Mouse (Mus musculus) forebrain, embryonic 16.5 days (tissue): ENCODE measurements around the gene 2210017I01Rik. TPM values are rescaled to one million over a fixed set of nuclear protein-coding genes. Genes with fewer than 3 reads are reported as not detected.

Experiments
- ATAC-seq: fragments of 200-750 bp; cut with Nextera tagmentation; 2 replicates; pipeline ENCODE4 v1.8.0; 2017; ENCODE audit warnings: mild to moderate bottlenecking, moderate library complexity
- H3K27ac ChIP-seq: fragments of 300-500 bp; sonication (generic); 2 replicates; pipeline ENCODE4 v1.5.1; 2014; ENCODE audit warnings: low read length, control low read depth
- H3K27me3 ChIP-seq: fragments of 300-500 bp; sonication (generic); replicated peaks from 2 replicates; pipeline ENCODE4 v1.6.1; 2014; ENCODE audit warnings: low read length; ENCODE audit not compliant: control insufficient read depth, insufficient read depth
- H3K36me3 ChIP-seq: fragments of 300-500 bp; sonication (generic); 2 replicates; pipeline ENCODE4 v1.6.1; 2014; ENCODE audit not compliant: control insufficient read depth, insufficient read depth
- H3K4me1 ChIP-seq: fragments of 300-500 bp; sonication (generic); replicated peaks from 2 replicates; pipeline ENCODE4 v1.6.1; 2014; ENCODE audit warnings: low read length; ENCODE audit not compliant: control insufficient read depth, insufficient read depth
- H3K4me2 ChIP-seq: fragments of 300-500 bp; sonication (generic); 2 replicates; pipeline ENCODE4 v1.6.1; 2014; ENCODE audit warnings: mild to moderate bottlenecking, low read length, control low read depth
- H3K4me3 ChIP-seq: fragments of 300-500 bp; sonication (generic); replicated peaks from 2 replicates; pipeline ENCODE4 v1.5.1; 2014; ENCODE audit warnings: mild to moderate bottlenecking, low read length, control low read depth
- H3K9ac ChIP-seq: fragments of 300-500 bp; sonication (generic); replicated peaks from 2 replicates; pipeline ENCODE4 v1.6.1; 2014; ENCODE audit warnings: low read depth, low read length, control low read depth
- H3K9me3 ChIP-seq: fragments of 300-500 bp; sonication (generic); 2 replicates; pipeline ENCODE4 v1.6.1; 2016; ENCODE audit warnings: low read length; ENCODE audit not compliant: control insufficient read depth
- WGBS: fragments of 180-500 bp; shearing (Covaris S2); extraction: QIAGEN DNeasy Blood & Tissue Kit; methylation state at CpG from one replicate; pipeline ENCODE4 v1.1.7; 2014; 5-methylcytosine and 5-hydroxymethylcytosine counted together
- polyA plus RNA-seq: library from polyadenylated mRNA; unstranded; fragments of >200 nt; fragmentation: Nextera tagmentation; extraction: Ambion mirVana; gene quantifications from 2 replicates; pipeline ENCODE4 v1.2.1, GENCODE M21; 2015

Gene 2210017I01Rik
- polyA plus RNA-seq, 1 experiment from 2014 or later: not detected

GRCm38 (mm10) chr3:92600456-92600855 lies 6.8 kb downstream of the 2210017I01Rik start:
- H3K27ac ChIP-seq: no peak overlapping the region
- H3K36me3 ChIP-seq: no peaks in the 10 kb centered on the region
- ATAC-seq: no peak
- H3K27me3 ChIP-seq: no peaks in the 10 kb centered on the region
- WGBS: 54% methylated on average over 1 of the region's 1 CpGs
- no peaks in the 10 kb centered on the region; the same call in 1 of the 2 replicates for H3K9me3 ChIP-seq
- no peak overlapping the region for H3K4me2 ChIP-seq
- no peaks in the 10 kb centered on the region for H3K4me1 ChIP-seq
- no peak overlapping the region for H3K9ac ChIP-seq
- H3K4me3 ChIP-seq: no peak overlapping the region

DNA sequence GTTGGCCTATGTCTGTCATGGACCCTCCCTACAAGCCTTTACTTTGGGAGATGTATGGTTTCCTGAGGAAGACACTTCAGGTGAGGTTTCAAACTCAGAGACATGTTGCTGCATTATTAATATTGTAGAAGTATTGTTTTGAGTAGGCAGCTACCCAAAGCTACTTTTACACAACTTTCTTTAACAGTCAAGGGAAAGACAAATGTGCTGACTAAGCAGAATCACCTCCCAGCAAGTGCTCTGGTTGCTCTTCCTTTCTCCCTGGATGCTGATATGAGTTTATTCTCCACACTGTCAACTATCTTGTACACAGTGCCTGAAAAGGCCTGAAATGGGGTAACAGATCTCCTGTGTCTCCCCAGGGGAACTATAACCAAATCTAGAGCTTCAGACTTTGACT lies 7.3 kb downstream of the 2210017I01Rik start:
- H3K9ac ChIP-seq: no peak overlapping the region
- H3K4me1 ChIP-seq: no peaks in the 10 kb centered on the region
- no peak overlapping the region for H3K4me3 ChIP-seq
- H3K36me3 ChIP-seq: no peaks in the 10 kb centered on the region
- no peaks in the 10 kb centered on the region; the same call in 1 of the 2 replicates for H3K9me3 ChIP-seq
- ATAC-seq: no peak
- no peaks in the 10 kb centered on the region for H3K27me3 ChIP-seq
- no peak overlapping the region for H3K27ac ChIP-seq
- H3K4me2 ChIP-seq: no peak overlapping the region

DNA sequence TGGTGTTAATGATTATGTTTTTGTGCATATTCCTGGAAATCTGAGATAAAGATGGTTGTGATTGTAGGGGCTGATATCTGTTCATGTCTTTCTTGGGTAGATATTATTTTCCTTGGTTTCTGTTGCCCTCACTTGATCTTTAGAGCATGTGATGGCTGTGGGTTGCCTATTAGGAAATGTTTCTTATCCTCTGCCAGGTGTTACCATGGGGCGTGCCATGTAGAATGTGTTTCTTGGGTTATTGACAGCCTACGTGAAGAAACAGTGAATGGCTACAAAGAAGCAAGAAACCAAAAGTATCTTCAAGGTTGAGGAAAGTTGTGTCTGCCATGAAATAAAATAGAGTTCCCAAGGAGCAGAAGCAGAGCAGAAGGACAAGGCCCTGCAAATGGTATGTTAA lies 8.9 kb downstream of the 2210017I01Rik start:
- Histone ChIP-seq H3K9ac (no peak overlapping the region), H3K4me2 (no peak overlapping the region), H3K4me1 (no peaks in the 10 kb centered on the region), H3K27me3 (no peaks in the 10 kb centered on the region), H3K36me3 (no peaks in the 10 kb centered on the region), H3K4me3 (no peak overlapping the region), H3K9me3 (no peaks in the 10 kb centered on the region; the same call in 1 of the 2 replicates), H3K27ac (no peak overlapping the region)
- no peak for ATAC-seq
- 91% methylated on average over 2 of the region's 2 CpGs for WGBS

GRCm38 (mm10) chr3:92588858-92589257 lies 18.4 kb downstream of the 2210017I01Rik start, which contains the start of gene Smcp:
TSS of gene Smcp (minus strand) at chr3:92588997.
- Histone ChIP-seq H3K4me2 (no peak within 1 kb of the TSS), H3K4me1 (no peaks in the 10 kb centered on the region), H3K27ac (no peak within 1 kb of the TSS), H3K9ac (no peak within 1 kb of the TSS), H3K4me3 (no peak within 1 kb of the TSS), H3K27me3 (no peaks in the 10 kb centered on the region), H3K9me3 (no peaks in the 10 kb centered on the region), H3K36me3 (no peaks in the 10 kb centered on the region)
- 89% methylated on average over 1 of the region's 1 CpGs for WGBS
- ATAC-seq: no peak

DNA sequence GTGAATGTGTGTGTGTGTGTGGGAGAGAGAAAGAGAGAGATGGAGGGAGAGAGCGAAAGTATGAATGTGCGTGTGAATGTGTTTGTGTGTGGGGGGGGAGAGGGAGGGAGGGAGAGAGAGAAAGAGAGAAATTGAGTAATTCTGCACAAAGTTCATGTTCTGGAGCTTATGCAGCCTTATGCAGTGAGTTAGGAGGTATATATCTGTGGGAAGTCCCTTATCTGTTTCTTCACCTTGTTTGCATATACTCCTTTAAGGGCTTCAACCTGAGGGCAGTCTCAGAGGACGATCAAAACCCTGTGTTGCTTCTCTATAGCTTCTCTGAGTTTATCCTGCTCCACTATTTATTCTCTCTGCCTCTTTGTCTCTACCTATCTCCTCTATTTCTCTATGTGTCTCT lies 20.1 kb downstream of the 2210017I01Rik start:
- Histone ChIP-seq H3K4me2 (no peak overlapping the region), H3K9me3 (no peaks in the 10 kb centered on the region), H3K27ac (no peak overlapping the region), H3K9ac (no peak overlapping the region), H3K27me3 (no peaks in the 10 kb centered on the region), H3K4me1 (no peaks in the 10 kb centered on the region), H3K36me3 (no peaks in the 10 kb centered on the region), H3K4me3 (no peak overlapping the region)
- ATAC-seq: no peak
- 93% methylated on average over 3 of the region's 3 CpGs for WGBS

DNA sequence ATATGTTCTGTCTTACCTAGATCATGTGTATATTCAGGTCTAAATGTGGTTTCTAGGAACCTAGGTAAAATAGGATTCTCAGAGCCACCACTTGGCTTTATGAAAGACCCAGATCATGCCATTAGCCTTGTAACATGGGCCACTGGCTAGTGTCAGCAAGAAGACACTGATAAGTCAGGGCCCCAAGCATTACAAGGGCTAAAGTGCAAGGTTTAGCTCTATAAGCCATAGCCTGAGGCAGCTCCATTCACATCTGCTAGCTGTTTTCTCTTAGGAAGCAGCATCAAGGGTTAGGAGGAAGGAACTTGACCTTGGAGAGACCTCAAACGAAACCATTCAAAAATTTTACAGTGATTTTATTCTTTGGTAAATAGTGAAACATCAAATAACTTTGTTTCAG lies 22.2 kb downstream of the 2210017I01Rik start:
- no peak overlapping the region for H3K27ac ChIP-seq
- H3K27me3 ChIP-seq: no peaks in the 10 kb centered on the region
- no peaks in the 10 kb centered on the region for H3K9me3 ChIP-seq
- H3K4me2 ChIP-seq: no peak overlapping the region
- H3K4me1 ChIP-seq: no peaks in the 10 kb centered on the region
- 76% methylated on average over 1 of the region's 1 CpGs for WGBS
- no peak for ATAC-seq
- no peaks in the 10 kb centered on the region for H3K36me3 ChIP-seq
- H3K9ac ChIP-seq: no peak overlapping the region
- H3K4me3 ChIP-seq: no peak overlapping the region

DNA sequence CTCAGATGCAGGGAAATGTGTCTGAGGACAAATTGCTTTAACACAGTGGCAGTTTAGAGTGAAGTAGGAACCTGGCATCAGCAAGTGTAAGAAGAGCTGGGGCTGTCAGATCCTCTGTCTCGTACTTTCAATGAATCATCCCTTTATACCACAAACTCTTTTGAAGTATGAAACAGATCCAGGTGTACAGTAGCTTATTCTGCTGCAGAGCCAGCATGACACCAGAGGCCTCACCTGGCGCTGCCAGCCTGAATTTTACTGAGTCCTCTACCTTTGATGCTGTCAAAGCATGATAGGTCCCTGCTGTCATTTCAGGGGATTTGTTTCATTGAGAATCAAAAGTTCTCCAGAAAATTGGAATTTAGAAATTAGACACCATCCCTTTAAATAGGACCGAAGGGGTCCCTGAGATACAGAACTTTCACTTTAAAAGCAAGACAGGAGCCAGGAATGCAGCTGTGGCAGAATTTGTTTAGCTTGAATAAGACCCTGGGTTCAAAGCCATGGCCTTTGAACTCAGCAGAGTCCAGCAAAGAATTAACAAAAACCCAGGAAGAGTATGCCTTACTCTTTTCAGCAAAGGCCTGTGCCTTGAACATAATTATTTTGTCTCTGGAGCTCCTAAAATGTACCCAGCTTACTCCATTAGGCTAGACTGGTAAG lies 24.0 kb downstream of the 2210017I01Rik start:
- Histone ChIP-seq H3K27me3 (no peaks in the 10 kb centered on the region), H3K4me3 (no peak overlapping the region), H3K36me3 (no peaks in the 10 kb centered on the region), H3K4me2 (no peak overlapping the region), H3K4me1 (no peaks in the 10 kb centered on the region), H3K27ac (no peak overlapping the region), H3K9ac (no peak overlapping the region), H3K9me3 (no peaks in the 10 kb centered on the region)
- WGBS: 59% methylated on average over 3 of the region's 3 CpGs
- ATAC-seq: no peak

GRCm38 (mm10) chr3:92579508-92579907 lies 27.8 kb downstream of the 2210017I01Rik start:
- no peak overlapping the region for H3K27ac ChIP-seq
- no peak overlapping the region for H3K4me2 ChIP-seq
- no peaks in the 10 kb centered on the region for H3K4me1 ChIP-seq
- 69% methylated on average over 1 of the region's 1 CpGs for WGBS
- no peaks in the 10 kb centered on the region for H3K27me3 ChIP-seq
- H3K9me3 ChIP-seq: no peaks in the 10 kb centered on the region
- H3K4me3 ChIP-seq: no peak overlapping the region
- H3K36me3 ChIP-seq: no peaks in the 10 kb centered on the region
- ATAC-seq: no peak
- H3K9ac ChIP-seq: no peak overlapping the region

- Histone ChIP-seq H3K9me3 (no peaks in the 10 kb centered on the region), H3K36me3 (no peaks in the 10 kb centered on the region), H3K4me1 (no peaks in the 10 kb centered on the region), H3K4me3 (no peak overlapping the region), H3K4me2 (no peak overlapping the region), H3K9ac (no peak overlapping the region), H3K27me3 (no peaks in the 10 kb centered on the region), H3K27ac (no peak overlapping the region)
- no peak for ATAC-seq
- WGBS: 69% methylated on average over 4 of the region's 4 CpGs
Observed at GRCm38 (mm10) chr3:92578652-92579413, 28.5 kb downstream of the 2210017I01Rik start.
